Mouse (Mus musculus) ovary, adult 18-20 months (tissue): ENCODE measurements around the gene Kif14.

Experiments used
- DNase-seq: peaks from one replicate; pipeline ENCODE4 v3.0.0; 2022; ENCODE audit warnings: low spot score, mixed read lengths

Kif14 gene

DNA sequence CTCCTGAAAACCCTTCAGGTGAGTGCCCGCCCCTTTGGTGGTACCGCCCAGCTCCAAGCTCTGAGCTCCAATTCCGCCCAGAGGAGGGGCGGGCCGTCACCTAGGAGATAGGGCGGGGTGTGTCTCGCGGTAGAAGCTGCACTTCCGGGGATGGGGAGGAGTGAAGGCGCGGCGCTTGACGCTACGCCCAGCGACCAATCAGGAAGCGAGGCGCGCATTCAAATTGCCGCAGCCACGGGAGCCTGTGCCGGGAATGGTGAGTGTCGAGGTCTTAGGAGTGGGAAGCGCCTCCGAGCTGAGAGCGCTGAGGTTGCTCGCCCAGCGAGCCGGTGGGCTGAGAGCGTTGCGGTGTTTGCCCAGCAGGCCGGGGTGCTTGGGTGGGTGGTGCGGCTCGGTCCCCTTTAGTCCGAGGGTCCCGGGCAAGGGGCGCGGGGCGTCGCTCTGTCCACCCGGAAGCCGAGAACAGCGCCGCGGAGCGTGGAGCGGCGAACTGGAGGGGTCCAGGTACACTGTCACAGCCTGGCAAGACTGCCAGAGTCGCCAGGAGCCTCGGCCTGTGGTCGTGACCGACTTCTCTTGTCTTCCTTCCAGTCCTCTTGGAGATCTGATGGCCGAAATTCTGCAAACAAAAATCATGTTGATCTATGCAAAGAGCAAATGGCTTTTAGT, at the start of gene Kif14:
Gene Kif14, plus strand, starts transcription at position 201 of the 669 bp plus-strand sequence.
- DNase-seq = peak; percentile 92

DNA sequence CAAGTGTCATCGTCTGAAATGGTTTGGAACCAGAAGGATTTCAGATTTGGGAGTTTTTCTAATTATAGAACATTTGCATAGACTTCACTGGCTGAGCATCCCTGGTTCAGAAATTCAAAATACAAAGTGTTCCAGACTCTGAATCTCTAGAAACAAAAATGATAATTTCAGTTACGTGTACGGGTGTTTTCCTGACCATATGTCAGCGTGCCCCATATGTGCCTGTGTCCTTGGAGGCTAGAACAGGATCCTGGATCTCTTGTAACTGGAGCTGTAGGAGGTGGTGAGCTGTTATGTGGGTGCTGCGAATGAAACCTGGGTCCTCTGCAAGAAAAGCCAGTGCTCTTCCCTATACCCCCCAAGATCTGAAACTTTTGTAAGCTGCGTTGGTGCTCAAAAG, 47.8 kb upstream of the Kif14 start:
- DNase-seq = no peak

DNA sequence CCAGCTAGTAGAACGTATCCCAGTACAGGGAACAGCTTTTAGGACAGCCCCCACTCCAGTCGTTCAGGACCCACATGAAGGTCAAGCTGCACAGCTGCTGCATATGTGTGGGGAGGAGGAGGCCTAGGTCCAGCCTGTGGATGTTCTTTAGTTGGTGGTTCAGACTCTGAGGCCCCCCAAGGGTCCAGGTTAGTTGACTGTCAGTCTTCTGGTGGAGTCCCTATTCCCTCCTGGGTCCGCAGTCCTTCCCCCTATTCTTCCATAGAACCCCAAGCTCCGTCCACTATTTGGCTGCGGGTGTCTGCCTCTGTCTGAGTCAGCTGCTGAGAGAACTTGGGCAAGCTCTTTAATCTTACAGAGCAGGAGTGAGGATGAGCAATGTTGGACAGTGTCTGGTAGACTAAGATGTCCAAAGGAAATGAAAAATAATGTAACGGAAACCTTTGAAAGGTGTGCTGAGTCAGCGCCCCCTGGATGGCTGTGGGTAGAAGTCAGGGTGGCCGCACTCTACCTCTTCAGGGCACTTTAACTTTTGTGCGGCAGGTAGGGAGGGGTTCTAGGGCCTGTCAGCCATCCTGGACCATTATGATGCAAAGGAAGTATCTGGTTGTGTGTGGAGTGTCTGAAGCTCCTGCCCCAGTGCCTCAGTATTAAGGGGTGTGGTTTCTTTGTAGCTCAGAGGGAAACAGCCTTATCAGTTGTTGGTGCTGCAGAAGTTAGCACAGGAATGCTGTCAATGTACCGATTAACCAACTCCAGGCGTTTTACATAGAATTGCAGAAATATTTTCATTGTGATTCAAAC, 38.8 kb upstream of the Kif14 start:
- no peak for DNase-seq

DNA sequence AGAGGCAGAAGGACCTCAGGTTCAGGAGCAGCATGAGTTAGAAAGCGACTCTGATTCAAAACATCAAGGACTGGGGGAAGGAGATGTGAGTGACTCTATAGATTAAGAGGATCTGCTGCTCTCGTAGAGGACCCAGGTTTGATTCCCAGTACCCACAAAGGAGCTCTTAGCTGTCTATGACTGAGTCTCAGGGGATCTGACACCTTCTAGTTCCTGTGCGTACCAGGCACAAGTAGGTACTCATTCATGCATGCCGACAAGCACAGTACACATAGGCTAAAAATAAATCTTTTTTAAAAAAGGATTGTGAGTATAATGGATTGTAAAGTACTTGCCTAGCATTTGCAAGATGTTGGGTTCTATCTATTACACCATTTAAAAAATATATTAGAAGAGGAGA, 37.2 kb upstream of the Kif14 start:
- DNase-seq = no peak

DNA sequence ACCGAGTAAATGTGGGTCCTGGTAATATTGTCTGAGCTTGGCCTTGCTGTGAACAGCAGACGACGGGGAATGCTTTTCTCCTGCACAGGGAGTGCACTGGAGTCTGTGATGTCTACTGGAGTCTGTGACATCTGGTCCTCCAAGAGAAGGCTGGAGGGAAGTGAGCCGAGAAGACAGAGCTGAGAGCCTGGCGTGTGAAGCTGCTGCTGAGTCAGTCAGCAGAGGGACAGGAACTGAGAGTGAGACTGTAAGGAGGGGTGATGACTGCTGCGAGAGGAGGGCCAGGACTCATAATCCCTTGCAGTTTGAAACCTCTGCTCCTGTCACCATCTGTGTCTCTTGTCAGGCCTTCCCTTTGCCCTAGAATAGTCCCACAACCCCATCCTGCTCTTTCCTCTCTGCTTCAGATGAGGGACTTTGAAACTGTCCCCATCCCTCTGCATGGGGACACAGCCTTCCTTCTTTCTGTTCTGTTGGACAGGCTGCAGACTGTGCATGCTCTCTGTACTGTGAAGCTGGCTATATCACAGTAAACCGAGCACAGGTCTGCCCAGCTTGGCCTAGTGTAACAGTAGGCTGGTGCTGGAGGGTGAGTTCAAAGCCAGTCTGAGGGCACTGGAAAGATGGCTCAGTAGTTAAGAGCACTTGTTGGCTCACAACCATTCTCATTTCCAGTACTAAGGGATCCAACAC, 35.9 kb upstream of the Kif14 start:
- DNase-seq = no peak

DNA sequence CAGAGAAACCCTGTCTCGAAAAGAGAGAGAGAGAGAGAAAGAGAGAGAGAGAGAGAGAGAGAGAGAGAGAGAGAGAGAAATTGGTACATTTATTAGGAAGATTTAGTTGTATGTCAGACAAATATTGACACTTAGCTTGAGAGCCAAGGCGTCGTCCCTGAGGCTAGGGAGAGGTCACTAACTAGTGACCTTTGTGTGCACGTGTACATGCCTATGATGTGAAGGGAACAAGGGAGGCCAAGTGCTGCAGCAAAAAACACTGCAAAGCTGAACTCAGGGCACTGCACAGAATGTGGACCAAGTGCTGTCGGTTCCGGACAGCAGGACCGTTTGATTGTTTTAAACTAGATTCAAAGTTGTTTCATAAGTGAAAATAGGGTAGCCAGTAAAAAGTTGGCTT, 25.4 kb upstream of the Kif14 start:
- DNase-seq = no peak

DNA sequence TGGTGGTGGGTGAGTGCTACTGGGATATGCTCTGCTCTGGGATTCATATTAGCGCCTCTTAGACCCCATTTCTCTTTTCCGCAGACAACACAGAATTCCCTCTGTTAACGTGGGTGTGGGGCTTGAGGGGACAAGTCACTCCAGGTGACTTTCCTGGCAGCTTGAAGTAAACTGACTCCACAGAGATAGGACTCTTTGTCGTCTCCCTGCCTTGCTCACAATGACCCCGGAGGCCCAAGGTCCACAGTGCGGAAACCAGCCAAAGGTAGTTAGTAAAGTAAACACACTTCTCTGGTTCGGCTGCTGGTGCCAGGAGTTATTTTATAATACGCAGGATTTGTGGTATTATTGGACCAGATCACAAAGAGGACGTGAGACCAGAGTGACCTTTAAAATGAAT, 23.3 kb upstream of the Kif14 start:
- no peak for DNase-seq

DNA sequence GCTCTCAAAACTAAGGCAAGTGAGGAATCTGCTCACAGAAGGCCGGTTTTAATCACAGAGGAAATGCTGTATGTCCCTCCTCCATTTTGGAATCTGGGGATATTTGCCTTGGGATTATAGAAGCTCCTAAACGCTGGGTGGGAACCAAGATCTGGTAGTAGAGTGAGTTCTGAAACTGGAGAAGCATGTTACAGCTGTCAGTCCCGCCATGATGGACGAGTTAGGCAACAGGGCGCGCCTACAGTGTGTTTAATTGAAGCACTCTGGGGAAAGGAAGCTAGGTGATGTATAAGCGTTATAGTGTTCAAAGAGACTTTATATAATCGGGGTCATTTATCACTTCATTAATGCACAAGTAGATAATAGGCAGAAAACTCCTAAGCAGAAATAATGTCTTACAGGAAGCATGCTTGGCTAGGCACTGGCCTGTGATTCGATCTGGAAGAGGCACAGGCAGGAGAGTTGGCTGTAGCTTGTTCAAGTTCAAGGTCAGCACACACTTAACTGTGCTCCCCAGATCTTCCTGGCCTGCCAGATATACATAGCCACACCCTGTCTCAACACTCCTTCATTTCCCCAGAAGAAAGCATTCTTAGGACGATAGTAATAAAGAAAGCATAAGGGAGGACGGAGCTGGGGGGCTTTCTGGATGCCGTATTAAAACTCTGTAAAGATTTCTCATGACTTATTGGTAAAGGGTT, 21.4 kb upstream of the Kif14 start:
- DNase-seq = no peak

DNA sequence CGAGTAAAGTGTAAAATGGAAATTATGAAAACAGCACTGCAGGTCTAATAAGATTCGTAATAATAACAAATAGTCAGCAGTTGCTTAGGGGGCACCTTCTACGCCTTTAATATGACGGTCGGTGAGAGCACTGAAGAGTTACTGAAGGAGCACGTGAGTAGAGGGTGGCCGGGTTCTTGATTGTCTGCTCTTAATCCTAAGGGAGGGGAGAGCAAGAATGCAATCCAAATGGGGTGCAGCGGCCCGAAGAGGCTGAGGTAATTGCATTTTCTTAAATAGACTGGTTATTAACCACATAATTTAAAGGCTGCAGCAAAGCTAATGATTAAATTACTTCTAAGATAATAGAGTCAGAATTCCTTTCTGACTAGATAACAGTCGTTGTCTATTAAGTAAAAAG, 19.2 kb upstream of the Kif14 start:
- DNase-seq = no peak

DNA sequence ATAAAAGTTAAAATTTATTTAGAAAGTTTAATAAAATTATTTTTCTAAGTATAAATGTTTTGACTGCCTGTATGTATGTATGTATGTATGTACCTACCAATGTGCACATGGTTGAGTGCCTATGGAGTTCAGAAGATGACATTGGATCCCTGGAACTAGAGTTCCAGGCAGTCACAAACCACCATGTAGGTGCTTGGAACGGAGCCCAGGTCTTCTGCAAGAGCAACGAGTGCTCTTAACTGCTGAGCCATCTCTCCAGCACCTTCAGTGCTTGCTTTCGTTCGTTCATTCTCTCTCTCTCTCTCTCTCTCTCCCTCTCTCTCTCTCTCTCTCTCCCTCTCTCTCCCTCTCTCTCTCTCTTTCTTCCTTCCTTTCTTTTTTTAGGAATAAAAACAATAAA, 18.8 kb upstream of the Kif14 start:
- no peak for DNase-seq

DNA sequence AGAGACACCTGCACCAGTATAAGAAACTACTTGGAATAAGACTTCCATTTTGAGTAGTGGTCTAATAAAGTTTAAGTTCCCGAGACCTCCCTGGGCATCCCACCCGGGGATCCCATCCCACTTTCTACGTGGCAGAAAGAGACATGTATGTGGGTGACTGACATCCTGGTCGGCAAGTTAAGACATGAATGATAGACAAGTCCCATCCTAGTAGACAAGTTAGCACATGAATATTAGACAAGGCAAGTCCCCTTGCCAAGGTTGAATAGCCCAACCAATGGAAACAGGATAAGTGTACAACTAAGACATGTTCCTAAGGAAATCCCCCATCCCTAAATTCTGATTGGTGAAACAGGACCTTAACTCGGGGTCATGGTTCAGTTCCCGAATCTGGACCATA, 16.6 kb upstream of the Kif14 start:
- DNase-seq = no peak

DNA sequence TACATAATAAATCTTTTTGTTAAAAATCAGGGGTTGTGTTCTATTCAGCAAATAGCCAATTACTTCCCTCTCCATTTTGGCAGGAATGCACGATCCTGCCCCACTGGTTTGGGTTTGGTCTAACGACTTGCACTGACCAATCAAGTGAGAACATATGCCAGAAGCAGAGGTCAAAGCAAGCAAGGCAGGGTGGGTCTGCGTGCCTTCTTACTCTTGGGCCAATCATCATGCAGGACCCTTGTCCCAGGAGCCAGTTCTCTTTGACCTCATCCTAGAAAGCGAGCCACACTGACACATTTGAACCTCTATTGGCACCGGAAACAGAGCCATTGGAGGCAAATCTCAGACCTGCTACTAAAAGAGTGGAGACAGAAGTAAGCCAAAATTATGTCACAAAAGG, 15.9 kb upstream of the Kif14 start:
- DNase-seq = no peak

DNA sequence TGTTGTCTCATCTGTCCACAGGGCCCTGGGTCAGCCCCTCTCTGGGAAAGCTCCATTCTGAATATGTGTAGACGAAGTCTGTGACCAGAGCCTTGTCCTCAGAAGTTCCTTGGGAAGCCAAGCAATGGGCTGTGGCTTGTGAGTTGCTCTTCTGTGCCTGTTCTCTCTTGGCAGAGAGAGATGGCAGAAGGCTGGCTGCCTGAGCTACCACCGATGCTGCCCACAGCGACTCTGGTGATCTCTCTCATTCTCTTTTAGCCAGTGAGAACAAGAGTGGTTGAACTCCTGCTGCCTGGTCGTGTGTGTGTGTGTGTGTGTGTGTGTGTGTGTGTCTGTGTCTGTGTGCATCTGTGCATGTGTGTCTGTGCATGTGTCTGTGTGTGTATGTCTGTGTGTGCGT, 13.7 kb upstream of the Kif14 start:
- DNase-seq = no peak

DNA sequence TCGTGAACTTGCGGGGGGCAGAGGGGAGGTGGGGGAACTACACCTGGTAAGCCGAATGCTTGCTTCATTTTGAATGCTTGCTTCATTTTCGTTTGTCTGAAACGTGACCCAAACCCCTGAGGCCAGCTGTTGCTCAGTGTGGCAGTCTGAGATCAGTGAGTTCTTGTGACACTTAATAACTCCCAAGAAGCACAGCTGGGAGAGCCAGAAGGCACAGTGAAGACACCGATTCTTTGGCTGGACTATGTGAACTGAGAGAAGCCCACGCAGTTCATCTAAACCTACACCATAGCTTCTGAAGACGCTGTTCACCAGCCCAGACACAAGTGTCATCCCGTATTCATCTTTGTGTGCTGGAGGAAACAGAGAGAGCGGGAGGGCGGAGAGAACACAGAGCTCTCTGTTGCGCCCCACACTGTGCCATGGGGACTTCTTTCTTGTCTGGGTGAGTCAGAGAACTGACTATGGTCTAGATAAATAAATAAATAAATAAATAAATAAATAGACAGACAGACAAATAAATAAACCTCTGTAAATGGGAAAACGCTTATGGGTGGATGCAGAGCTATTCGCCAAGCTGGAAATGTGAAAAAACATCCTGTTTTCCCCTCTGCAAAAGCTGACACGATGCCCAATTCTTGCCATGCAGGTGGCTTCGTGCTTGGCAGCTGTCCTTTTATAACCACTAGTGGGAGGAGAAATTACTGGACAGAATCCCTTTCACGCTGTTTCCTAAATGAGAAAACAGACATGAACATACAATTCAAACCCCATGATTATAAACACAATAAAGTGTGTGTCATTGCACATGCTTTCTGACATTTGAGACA, 10.2 kb upstream of the Kif14 start:
- no peak for DNase-seq

DNA sequence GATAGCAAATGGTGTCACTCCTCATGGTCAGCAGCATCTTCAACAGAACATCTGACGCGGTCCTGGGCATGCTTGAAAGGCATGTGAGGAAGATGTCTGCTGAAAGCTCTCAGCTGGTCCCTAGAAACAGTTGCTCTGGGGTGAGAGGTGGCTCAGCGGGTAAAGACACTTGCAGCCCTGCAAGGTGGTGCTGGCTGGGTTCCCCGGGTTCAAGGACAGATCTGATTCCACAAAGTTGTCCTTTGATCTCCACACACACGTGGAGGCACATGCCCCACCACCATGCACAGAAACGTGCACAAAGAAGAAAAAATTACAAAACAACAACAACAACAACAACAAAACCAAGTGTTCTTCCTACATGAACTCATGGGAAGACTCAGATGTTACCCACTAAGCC, 9.4 kb upstream of the Kif14 start:
- no peak for DNase-seq

DNA sequence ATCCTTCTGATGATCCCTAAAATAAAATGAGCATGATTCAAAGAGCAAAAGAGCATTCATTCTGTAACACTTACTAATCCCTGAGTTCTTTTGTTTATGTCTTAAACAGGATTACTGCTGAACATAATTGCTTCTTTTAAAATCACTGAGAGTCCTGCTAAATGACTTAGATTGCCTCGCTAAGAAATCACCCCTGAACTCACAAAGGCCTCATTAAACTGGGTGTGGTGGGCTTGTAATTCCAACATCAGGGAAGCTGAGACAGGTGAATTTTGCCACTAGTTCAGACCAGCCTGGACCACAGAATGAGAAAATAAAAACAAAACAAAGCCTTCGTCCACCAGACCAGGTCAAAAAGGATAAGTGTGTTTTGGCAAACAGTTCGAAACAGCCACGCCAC, 8.7 kb upstream of the Kif14 start:
- no peak for DNase-seq

DNA sequence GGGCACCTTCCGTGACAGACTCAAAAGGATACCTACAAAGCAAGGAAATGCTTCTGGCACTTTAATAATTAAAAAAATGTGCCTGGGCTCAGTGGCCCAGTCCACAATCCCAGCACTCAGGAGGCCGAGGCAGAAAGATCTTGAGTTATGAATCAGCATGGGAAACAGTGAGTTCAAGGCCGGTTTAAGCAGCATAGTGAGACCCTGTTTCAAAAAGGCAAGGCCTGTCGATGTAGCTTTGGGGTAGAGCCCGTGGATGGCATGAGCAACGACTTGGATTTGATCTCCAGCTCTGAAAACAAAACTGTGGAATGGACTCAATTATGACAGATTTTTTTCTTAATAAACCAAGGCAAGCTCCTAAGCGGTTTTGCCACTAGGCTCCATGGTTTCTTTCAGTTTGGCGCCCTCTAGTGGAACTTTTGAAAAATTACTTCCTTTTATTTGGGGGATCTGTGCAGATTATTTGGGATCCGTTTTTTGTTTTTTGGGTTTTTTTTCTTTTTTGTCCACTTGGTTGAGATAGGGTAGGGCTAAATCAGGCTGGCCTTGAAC, 7.4 kb upstream of the Kif14 start:
- no peak for DNase-seq

DNA sequence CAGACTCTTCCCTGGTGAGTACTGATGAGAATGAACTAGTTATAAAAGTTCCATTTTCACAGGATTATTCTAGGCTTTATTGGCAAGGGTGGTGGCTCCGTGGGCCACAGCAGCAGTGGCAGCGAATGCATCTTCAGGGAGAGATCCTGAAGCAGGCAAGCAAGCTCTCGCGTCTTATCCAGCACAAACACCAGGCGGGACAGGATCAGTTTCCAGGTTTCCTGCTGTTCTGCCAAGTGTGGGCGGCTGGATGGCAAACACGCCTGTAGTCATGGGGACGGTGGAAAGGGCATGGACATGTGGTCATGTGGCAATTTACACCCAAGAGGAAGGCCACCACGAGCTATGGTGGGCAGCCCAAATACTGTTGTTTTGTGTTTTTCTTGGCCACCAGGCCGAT, 3.7 kb upstream of the Kif14 start:
- no peak for DNase-seq

DNA sequence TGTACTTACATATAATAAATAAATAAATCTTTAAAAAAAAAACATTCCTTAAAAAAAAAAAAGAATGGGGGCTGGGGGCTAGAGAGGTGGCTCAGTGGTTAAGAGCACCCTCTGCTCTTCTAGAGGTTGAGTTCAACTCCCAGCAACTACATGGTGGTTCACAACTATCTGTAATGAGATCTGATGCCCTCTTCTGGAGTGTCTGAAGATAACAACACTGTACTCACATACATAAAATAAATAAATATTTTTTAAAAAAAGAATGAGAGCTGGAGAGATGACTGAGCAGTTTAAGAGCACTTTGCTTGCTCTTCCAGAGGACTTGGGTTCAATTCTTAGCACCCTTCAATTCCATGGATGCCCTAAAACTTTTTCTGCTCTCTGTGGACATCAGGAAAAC, 975 bp upstream of the Kif14 start:
- DNase-seq = no peak

DNA sequence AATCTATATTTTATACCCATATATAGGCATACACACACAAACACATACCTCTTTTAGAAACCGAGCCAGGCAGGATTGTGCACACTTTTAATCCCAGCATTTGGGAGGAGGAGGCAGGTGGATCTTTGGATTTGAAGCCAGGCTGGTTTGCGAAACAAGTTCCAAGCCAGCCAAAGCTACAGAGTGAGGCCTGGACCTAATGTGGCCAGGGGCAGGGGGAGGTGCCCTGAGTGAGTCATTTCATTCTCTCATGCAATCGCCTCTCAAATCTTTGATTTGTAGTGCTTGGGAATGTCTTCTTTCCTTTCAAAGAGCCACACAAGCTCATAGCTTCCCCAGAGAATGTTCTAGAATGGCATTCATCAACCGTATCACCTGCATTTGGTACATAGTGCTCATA, 3.3 kb downstream of the Kif14 start:
- DNase-seq = no peak

DNA sequence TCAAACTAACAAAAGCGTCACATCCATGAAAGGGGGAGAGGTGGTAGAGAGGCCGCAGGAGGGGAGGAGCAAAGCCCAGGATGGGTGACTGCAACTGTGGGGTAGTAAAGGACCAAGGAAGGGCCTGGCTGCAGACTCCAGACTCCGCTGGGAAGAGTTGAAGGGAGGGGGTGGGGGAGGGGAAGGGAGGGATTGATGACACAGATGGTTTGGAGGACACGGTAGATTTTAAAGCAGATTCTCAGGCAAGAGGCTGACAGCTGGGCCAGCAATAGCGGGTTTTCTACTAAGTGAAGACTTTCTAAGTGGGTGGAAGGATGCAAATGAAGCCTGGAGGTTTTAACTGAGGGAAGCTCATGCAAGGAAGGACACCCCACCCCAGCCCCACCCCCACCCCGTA, 4.3 kb downstream of the Kif14 start:
- DNase-seq = no peak
